Mouse (Mus musculus): ENCODE measurements around the gene Hexim1. TPM values are rescaled to one million over a fixed set of nuclear protein-coding genes. Genes with fewer than 3 reads are reported as not detected.

The Hexim1 gene
- total RNA-seq, 2 experiments from 2014 or later: 17.4 to 19.0 TPM

DNA sequence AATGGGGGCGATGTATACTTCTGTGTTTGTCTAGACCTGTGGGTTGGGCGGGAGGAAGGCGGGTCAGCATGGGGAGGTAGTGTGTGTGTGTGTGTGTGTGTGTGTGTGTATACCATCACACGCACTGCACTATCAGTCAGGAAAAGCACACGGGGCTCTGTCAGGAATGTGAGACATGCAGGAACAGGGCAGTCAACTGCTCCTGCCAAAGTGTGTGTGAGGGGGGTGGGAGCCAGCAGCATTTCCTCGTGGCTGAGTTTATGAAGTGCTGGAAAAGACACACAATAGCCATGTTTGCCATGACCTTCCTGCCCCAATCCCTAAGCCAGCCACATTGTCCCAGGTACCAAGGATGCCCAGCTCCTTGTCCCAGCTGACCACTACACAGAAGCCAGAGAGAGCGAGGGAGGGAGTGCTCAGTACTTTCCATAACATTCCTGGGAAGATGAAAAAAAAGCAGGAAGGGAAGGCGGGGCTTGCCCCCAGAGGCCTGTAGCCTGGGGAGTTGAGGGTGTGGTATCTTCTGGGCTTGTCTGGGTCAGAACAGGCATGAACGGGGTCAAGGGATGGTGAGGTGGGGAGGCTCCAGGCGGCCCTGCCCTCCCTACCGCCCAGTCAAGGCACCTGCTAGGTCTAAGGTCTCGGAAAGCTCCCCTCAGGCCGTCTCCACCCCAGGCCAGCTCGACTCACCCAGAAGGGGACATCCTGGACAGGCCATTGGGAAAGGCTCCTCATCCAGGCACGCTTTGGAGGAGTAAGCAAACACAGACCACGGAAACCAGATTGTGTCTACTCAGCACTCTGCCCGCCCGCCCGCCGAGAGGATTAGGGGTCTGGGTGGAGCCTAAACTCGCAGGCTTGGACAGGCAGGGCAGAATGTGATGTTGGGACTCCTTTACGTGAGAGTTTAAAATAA is 18.8 kb upstream of the Hexim1 start:
- DNase-seq: no peak

GRCm38 (mm10) chr11:103098531-103099190 is 17.4 kb upstream of the Hexim1 start:
- peak; percentile 35 for DNase-seq

DNA sequence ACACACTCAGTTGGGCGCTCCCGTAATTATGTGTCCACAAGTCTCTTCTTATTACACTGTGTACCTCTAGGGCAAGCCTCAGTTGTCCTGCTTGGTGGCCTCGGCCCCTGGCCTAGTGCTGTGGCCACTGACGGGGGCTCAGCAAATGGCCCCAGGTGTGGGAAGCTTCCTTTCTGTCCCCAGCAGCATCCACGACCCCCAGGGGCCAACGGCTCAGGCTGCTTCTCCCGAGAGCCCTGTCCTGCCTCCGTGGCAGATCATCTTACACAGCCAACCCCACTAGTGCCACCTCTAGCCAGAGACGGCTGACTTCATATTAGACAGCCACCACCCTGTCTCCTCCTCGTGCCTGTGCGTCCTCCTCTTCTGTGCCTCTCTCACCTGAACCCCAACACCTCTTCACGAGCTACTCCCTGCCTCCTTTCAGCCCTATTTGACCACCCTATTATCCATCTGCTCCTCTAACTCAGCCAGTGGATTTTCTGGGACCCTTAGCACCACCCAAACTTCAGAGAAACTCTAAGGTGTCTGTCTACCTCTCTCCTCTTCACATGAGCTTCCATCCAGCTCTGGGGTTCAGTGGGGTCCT is 16.6 kb upstream of the Hexim1 start:
- DNase-seq: peak; percentile 19

- peak; percentile 5 for DNase-seq
Observed at GRCm38 (mm10) chr11:103100361-103100760, 15.7 kb upstream of the Hexim1 start.

DNA sequence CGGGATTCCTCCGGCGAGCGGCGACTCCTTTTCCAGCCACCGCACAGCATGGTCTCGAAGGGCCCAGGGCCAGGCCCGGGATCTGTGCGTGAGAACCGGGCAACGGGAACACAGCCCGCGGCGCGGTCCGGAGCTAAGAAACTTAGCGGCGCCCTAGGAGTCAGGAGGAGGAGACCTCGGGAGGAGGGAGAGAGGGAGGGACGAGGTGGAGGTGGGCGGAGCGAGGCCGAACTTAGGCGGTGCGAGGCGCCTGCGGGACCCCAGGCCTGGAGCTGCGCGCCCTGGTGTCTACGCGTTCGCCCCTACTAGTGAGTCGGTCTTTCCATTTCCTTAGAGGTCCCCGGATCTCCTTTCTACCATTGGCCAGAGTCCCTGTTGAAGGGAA is 14.6 kb upstream of the Hexim1 start, which contains the start of the genes Plcd3 and Acbd4:
TSS of gene Plcd3 (minus strand) at position 178 of the 385 bp plus-strand sequence.
TSS of gene Acbd4 (plus strand) at position 202 of the 385 bp plus-strand sequence.
- DNase-seq: peak; percentile 87

GRCm38 (mm10) chr11:103101866-103102501 is 14.0 kb upstream of the Hexim1 start:
- peak; percentile 63 for DNase-seq

DNA sequence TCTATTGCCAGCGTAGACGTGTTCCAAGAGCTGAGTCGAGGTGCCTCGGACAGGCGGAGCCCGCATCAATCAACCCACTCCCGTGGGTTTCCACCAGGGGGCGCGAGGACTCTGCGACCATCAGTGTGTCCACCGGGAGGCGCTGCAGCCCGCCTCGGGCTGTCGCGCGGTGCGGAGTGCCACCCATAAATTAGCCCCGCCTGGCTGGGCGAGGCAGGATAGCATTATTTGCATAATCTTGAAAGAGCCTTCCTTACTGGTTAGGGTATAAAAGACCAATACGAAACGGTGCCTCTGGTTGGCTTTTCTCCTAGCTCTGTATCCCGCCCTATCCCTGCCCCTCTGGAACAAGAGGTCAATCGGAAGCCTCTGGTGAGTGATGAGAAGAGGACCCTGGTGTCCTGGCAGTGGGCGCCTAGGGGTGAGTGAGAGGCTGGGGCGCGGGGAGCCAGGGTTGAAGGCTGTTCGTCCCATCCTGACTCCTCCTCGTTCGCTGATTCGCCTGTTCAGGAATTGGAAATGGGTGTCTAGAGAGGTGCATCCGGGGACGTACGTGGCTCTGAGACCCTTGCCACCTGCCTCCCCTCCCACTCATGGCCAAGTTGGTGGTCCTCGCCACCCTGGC is 13.2 kb upstream of the Hexim1 start:
- DNase-seq: peak; percentile 97

DNA sequence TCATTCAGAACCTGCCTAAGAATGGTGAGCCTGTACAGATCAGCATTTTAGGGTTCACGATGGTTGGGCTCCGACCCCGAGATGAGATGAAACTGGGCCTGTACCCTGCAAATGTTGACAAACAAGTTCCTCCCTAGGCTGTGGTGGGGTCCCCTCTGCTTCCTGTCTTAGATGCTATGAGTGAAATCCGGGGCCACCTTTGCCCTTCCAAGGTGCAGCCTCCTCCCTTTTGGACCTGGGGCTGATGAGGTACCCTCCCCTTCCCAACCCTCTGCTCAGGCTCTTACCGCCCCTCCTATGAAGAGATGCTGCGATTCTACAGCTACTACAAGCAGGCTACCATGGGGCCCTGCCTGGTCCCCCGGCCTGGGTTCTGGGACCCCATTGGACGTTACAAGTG is 12.4 kb upstream of the Hexim1 start:
- DNase-seq: no peak

DNA sequence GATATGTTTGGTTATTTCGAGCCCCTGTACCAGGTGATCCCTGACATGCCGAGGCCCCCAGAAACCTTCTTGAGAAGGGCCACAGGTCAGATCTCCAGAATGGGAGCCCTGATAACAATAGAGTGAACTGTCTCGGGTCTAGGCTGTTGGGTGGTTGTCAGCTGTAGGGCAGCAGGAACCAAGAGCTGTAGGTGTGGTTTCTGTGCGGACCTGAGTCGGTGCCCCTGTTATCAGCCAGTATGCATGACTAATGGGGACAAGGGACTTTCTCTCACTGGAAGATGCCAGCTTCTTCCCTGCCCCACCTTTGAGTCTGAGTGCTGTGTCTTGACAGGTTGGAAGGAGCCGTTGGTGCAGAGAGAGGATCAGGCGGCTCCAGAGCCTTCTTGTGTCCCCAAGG is 11.6 kb upstream of the Hexim1 start:
- DNase-seq: no peak

- no peak for DNase-seq
Observed at GRCm38 (mm10) chr11:103105180-103105725, 10.8 kb upstream of the Hexim1 start.

- no peak for DNase-seq
Observed at GRCm38 (mm10) chr11:103105810-103106209, 10.2 kb upstream of the Hexim1 start.

- DNase-seq: no peak
Observed at GRCm38 (mm10) chr11:103106386-103106785, 9.6 kb upstream of the Hexim1 start.

GRCm38 (mm10) chr11:103111301-103111700 is 4.7 kb upstream of the Hexim1 start:
- DNase-seq: peak; percentile 38

- DNase-seq: peak; percentile 82
Observed at GRCm38 (mm10) chr11:103111881-103112551, 4.0 kb upstream of the Hexim1 start.

GRCm38 (mm10) chr11:103112552-103112912 is 3.5 kb upstream of the Hexim1 start:
- no peak for DNase-seq

- peak; percentile 16 for DNase-seq
Observed at GRCm38 (mm10) chr11:103113005-103113404, 3.0 kb upstream of the Hexim1 start.

DNA sequence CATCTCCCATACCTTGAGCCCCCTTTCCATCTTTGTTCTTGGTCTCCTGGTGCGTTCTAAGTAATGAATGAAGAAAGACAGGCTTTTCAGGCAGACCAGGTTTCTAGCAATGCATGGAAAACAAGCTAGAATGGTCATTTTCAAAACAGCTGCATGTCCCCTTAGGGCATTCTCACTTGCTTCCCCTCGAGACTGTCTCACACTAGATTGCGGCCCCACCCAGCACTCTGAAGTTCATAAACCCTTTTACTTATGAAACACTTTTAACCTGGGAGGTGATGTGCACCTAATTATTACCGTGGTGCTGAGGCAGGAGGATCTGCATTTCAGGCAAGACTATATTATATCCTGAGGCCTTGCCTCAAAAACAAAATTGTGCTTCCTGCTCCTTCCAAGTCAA is 2.3 kb upstream of the Hexim1 start:
- DNase-seq: no peak

DNA sequence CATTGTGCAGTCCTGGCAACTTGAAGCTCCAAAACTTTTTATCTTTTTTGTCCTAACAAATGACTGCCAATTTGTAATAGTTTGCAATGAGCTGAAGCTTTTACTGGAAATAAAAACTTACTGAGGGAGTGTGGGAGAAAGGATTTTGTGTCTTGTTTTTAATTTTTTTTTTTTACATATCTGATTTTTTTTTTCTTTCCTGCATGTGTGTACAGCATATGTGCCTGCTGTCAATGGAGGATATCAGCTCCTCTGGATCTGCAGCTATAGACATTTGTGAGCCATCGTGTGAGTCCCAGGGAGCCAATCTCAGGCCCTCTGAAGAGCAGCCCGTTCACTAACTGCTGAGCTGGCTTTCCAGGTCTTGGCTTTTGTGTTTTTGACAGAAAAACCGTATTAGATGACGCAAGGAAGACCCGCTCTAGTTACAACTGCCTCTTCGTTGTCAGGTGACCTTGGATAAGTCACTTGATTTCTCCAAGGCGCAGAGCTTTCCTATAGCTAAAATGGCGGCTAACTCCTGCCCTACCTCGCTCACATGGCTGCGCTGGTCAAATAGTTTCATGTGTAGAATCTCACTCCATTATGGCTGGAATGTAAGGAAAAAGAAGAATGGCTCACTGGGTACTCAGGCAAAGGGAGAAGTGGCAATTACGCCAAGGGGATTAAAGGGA is 1.6 kb upstream of the Hexim1 start:
- DNase-seq: peak; percentile 7

DNA sequence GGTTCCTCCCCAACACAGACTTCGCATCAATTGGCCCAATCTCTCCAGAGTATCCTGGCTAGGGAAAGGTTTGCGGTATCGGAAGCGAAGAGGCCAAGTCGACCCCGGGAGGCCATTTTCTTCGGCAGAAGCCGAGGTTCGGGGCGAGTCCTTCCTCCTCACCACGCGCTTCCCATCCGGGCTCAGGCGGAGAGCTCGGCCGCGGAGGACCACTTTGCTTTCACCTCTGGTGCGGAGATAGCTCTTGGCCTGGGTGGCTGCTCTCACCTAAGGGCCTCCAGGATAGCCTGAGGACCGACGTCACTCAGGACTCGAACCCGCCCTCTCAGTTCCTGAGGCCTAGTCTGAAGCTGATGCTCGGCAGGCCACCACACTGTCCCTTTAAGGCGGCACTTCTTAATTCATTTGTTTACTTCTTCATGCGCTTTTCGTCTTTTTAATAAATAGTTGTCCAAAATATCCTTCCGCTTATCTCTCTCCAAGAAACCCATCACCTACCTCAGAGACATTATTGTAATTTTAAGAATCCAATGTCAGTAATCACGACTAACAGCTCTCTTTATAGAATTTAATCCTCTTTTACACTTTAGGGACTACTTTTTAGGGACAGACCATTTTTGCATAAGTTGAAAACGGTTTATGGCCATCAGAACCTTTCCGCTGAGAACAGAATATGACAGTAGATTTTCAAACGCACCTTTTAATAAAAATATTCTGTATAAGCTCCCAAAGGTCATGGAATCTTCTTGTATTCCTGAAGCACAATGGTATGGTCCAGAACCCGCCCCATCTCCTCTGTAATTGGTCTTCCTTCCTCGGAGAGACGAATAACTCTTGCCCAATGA is 646 bp upstream of the Hexim1 start:
- DNase-seq: peak; percentile 84

Data from gastrocnemius, postnatal 25 days (tissue).